Mouse (Mus musculus) small intestine, adult 2 months (tissue): ENCODE measurements around the gene Sit1.

Source experiments
- CTCF ChIP-seq: fragments of 200-500 bp; IDR thresholded peaks from 2 replicates; pipeline ENCODE4 v1.5.1; 2012; ENCODE audit warnings: low read depth, mild to moderate bottlenecking, control low read depth, inconsistent platforms, low read length, moderate library complexity, mixed read lengths; ENCODE audit not compliant: insufficient replicate concordance, insufficient read length; ENCODE audit errors: extremely low read depth
- POLR2A ChIP-seq: fragments of 200-500 bp; IDR thresholded peaks from 2 replicates; pipeline ENCODE4 v1.6.1; 2012; ENCODE audit warnings: low read depth, mild to moderate bottlenecking, control low read depth, inconsistent platforms, low read length, moderate library complexity

GRCm38 (mm10) chr4:43515764-43516708 lies 32.5 kb upstream of the Sit1 start:
- TF ChIP-seq POLR2A (no peak), CTCF (no peak)
